Mouse (Mus musculus): ENCODE measurements around the gene Tdrd9. TPM values are rescaled to one million over a fixed set of nuclear protein-coding genes. Genes with fewer than 3 reads are reported as not detected.
"Not testable (repeated sequence)": the region's sequence is repeated elsewhere in the genome, so short reads cannot be mapped to it uniquely, and the experiment has no call there.

The Tdrd9 gene
- polyA plus RNA-seq, 1 experiment from 2014 or later: 0.17 TPM

DNA sequence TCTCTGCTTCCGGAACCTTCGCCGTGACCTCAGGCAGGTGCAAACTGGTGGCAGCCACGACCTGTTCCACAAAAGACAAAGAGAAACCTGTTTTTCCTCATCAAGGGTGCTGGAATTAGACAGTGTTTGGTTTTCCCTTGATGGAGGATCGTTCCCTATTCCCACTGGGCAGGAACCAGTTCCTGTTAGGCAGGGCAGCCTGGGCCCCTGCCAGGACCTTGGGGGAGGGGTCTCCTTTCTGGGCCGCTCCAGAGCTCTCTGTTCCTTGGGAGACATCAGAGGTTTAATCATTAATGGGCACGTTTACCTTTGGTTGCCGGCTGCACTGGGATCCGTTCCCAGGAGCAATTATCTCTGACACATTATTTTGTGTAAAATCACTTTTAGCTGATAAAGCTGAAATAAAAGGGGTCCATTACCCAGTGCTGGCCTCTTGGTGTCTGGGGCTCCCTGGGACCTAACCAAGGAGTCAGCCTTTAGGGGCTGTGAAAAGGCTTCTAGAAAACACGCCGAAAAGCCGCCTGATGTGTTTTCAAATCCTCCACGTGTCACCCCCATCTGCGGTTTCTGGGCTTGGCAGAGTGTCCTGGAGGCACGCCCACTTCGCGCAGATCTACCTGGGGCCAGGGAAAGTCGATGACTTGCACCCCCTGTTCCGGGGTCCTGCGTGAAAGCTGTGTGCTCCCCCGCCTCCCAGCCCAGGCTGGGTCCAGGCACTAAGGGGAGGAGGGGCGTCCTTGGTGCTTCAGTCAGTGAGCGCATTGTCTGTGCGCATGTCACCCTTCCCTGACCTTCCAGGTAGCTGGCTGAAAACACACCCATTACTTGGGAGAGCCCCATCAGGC is 34.4 kb upstream of the Tdrd9 start:
- WGBS: 42% methylated on average over 24 of the region's 24 CpGs
- Histone ChIP-seq H3K4me2 (ENCODE audit: low read depth, low read length) (no peak overlapping the region), H3K9ac (replicated peaks; ENCODE audit: low read depth, low read length) (no peak overlapping the region)

DNA sequence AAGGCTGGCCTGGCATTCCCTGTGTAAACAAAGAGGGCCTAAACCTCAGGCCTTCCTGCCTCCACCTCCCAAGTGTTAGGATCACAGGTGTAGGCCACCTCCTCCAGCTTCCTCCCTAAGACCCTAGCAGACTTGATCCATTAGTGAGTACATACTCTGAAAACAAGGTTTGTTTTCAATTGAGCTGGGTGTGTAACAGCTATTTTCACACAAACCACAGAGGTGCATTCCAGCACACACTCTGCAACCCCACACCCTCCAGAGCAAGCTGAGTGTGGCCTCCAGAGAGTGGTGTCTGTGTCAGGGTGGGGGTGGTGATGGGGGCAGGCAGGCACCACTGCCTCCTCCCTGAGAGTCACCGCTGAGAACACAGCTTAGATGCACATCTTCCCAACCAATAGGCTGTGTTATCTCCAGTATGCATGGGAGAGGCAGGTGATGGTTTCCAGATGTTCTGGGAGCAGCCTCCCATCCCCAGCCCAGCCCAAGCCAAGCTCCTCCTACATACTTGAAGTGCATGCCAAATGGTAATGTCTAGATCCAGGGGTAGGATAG is 32.7 kb upstream of the Tdrd9 start:
- 67% methylated on average over 1 of the region's 1 CpGs for WGBS
- Histone ChIP-seq H3K9ac (replicated peaks; ENCODE audit: low read depth, low read length) (no peak overlapping the region), H3K9me3 (ENCODE audit: control insufficient read depth, low read length) (no peaks in the 10 kb centered on the region), H3K27ac (ENCODE audit: low read depth, low read length) (no peak overlapping the region), H3K4me2 (ENCODE audit: low read depth, low read length) (no peak overlapping the region), H3K4me3 (ENCODE audit: low read depth, low read length) (no peak overlapping the region), H3K4me1 (ENCODE audit: control insufficient read depth, insufficient read depth, low read length) (0 out of 2 replicates have a peak, but pooled peaks cover 5% of the 10 kb centered on the region), H3K36me3 (ENCODE audit: control insufficient read depth, insufficient read depth, low read length) (no peaks in the 10 kb centered on the region), H3K27me3 (ENCODE audit: control insufficient read depth, insufficient read depth, low read length) (no peaks in the 10 kb centered on the region)
- ATAC-seq (ENCODE audit: low read depth): no peak

More for the DNA sequence above, 34.4 kb upstream of the Tdrd9 start:
- Histone ChIP-seq H3K27me3 (ENCODE audit: control insufficient read depth, insufficient read depth, low read length) (no peaks in the 10 kb centered on the region), H3K4me1 (ENCODE audit: control insufficient read depth, insufficient read depth, low read length) (0 out of 2 replicates have a peak, but pooled peaks cover 8% of the 10 kb centered on the region), H3K9me3 (ENCODE audit: control insufficient read depth, low read length) (no peaks in the 10 kb centered on the region), H3K27ac (ENCODE audit: low read depth, low read length) (no peak overlapping the region), H3K4me3 (ENCODE audit: low read depth, low read length) (no peak overlapping the region), H3K36me3 (ENCODE audit: control insufficient read depth, insufficient read depth, low read length) (no peaks in the 10 kb centered on the region)
- no peak for ATAC-seq (ENCODE audit: low read depth)

DNA sequence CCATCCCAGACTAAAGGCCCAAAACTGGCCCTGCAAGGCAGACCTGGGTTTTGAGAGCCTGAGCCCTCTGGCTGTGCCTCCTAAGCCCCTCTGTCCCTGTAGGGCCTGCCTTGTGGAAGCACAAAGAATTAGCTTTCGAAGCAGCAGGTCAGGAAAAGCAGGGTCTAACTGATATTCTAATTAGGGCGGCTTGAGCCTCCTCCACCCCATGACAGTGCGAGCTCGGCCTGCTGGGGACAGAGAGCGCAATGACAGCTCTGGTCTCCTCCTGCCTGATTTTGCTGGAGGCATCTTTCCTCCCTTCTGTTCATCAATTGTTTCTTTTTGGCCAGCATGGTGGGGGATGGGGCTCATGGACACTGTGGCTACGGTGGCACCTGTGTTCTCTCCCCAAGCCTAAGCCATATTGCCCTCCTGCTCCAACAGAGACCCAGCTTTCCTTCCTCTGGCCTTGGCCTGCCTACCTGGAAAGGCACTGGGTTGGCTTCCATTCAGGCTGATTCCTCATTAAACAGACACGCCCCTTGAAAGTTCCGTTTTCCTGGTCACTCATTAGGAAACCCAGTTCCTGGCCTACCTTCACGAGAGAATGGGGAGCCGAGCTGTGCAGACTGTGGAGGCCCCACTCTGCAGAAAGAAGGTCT is 27.8 kb upstream of the Tdrd9 start:
- H3K27ac ChIP-seq (ENCODE audit: low read depth, low read length): no peak overlapping the region
- H3K36me3 ChIP-seq (ENCODE audit: control insufficient read depth, insufficient read depth, low read length): no peaks in the 10 kb centered on the region
- H3K9me3 ChIP-seq (ENCODE audit: control insufficient read depth, low read length): no peaks in the 10 kb centered on the region
- H3K27me3 ChIP-seq (ENCODE audit: control insufficient read depth, insufficient read depth, low read length): no peaks in the 10 kb centered on the region
- no peaks in the 10 kb centered on the region for H3K4me1 ChIP-seq (ENCODE audit: control insufficient read depth, insufficient read depth, low read length)
- no peak overlapping the region for H3K4me2 ChIP-seq (ENCODE audit: low read depth, low read length)
- no peak overlapping the region for H3K4me3 ChIP-seq (ENCODE audit: low read depth, low read length)
- ATAC-seq (ENCODE audit: low read depth): no peak
- no peak overlapping the region for H3K9ac ChIP-seq (replicated peaks; ENCODE audit: low read depth, low read length)
- 81% methylated on average over 10 of the region's 10 CpGs for WGBS

DNA sequence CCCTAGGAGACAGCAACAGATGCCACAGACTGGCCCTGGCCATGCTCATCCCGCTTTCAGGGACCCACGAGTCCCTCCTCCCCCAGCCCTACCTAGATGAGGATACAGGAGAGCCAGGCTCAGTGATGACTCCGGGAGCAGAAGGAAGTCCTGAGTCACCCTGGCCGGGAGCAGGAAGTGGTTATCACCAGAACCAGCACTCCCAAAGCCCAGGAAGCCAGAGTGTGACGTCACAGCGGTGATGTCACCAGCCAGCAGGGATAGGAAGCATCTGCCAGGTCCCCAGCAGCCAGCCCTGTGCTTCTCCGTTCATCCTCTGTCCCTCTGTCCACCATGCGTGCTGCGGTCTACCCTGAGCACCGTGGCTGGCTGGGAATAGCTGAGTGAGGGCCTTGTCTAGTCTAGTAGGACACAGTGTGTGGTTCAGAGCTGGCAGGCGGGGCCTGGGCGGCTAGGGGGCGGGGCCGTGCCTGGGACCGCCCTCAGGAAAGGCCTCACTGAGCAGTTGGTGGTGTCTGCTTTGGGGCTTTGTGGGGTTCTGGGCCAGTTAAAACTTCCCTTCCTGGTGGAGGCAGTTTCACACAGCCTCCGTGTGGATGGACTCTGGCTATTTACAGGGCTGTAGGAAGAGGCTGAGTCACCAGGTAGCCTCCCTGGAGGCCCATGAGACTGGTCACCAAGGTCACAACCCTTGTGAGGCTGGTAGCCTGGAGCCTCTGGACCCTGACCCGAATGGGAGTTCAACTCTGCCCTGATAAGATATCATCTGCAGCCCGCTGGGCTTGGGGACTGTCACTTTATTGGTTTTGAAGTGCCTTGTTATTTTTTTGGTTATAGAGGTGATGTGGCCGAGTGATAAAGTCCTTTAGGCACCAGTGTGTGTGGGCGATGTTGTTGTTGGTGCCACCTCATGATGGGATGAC is 27.0 kb upstream of the Tdrd9 start:
- H3K36me3 ChIP-seq (ENCODE audit: control insufficient read depth, insufficient read depth, low read length); H3K27ac ChIP-seq (ENCODE audit: low read depth, low read length); H3K4me2 ChIP-seq (ENCODE audit: low read depth, low read length); H3K4me3 ChIP-seq (ENCODE audit: low read depth, low read length); H3K4me1 ChIP-seq (ENCODE audit: control insufficient read depth, insufficient read depth, low read length); H3K9ac ChIP-seq (replicated peaks; ENCODE audit: low read depth, low read length); H3K27me3 ChIP-seq (ENCODE audit: control insufficient read depth, insufficient read depth, low read length); ATAC-seq (ENCODE audit: low read depth); H3K9me3 ChIP-seq (ENCODE audit: control insufficient read depth, low read length): not testable (repeated sequence)
- 74% methylated on average over 14 of the region's 20 CpGs for WGBS

DNA sequence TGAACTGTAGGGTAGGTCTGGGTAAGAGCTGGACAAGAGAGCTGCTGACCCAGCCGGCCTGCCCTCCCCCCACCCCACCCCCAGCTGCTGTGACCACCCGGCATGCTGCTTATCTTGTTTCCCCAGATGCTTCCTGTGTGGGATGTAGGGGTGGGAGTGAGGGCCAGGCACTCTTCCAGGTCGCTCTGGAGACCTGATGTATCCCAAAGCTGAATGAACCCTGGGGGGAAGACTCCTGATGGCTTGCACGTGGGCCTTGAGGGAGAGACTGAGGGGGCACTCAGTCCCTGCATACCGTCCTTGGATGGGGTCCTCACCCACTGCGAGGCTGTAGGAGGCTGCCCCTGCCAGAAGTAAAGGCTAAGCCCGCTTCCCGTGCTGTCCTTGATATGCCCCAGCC is 26.2 kb upstream of the Tdrd9 start:
- Histone ChIP-seq H3K36me3 (ENCODE audit: control insufficient read depth, insufficient read depth, low read length) (no peaks in the 10 kb centered on the region), H3K9me3 (ENCODE audit: control insufficient read depth, low read length) (no peaks in the 10 kb centered on the region), H3K4me3 (ENCODE audit: low read depth, low read length) (no peak overlapping the region), H3K4me2 (ENCODE audit: low read depth, low read length) (no peak overlapping the region), H3K27ac (ENCODE audit: low read depth, low read length) (no peak overlapping the region), H3K9ac (replicated peaks; ENCODE audit: low read depth, low read length) (no peak overlapping the region), H3K4me1 (ENCODE audit: control insufficient read depth, insufficient read depth, low read length) (no peaks in the 10 kb centered on the region), H3K27me3 (ENCODE audit: control insufficient read depth, insufficient read depth, low read length) (no peaks in the 10 kb centered on the region)
- 73% methylated on average over 8 of the region's 8 CpGs for WGBS
- no peak for ATAC-seq (ENCODE audit: low read depth)

DNA sequence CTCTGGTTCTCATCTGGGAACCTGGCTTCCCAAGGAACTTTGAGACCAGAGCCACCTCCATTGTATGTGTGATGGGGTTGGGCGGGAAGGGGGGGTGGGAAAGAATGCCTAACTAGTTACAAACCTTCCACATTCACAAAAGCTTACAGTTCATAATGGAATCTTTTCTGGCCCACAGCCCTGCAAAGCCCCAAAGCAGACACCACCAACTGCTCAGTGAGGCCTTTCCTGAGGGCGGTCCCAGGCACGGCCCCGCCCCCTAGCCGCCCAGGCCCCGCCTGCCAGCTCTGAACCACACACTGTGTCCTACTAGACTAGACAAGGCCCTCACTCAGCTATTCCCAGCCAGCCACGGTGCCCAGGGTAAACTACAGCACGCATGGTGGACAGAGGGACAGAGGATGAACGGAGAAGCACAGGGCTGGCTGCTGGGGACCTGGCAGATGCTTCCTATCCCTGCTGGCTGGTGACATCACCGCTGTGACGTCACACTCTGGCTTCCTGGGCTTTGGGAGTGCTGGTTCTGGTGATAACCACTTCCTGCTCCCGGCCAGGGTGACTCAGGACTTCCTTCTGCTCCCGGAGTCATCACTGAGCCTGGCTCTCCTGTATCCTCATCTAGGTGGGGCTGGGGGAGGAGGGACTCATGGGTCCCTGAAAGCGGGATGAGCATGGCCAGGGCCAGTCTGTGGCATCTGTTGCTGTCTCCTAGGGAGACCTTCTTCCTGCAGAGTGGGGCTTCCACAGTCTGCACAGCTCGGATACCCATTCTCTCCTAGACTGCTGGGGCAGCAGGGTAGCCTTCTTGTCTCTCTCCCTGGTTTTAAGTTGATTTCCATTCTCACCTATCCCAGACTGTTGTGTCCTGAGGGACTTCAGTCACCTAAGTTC is 25.3 kb upstream of the Tdrd9 start:
- 0 out of 2 replicates have a peak, but pooled peaks have one; percentile 46 for ATAC-seq (ENCODE audit: low read depth)
- not testable (repeated sequence) for H3K27me3 ChIP-seq (ENCODE audit: control insufficient read depth, insufficient read depth, low read length); H3K4me2 ChIP-seq (ENCODE audit: low read depth, low read length); H3K4me1 ChIP-seq (ENCODE audit: control insufficient read depth, insufficient read depth, low read length); H3K9ac ChIP-seq (replicated peaks; ENCODE audit: low read depth, low read length); H3K9me3 ChIP-seq (ENCODE audit: control insufficient read depth, low read length); H3K36me3 ChIP-seq (ENCODE audit: control insufficient read depth, insufficient read depth, low read length); H3K27ac ChIP-seq (ENCODE audit: low read depth, low read length); H3K4me3 ChIP-seq (ENCODE audit: low read depth, low read length)
- WGBS: 74% methylated on average over 7 of the region's 15 CpGs

DNA sequence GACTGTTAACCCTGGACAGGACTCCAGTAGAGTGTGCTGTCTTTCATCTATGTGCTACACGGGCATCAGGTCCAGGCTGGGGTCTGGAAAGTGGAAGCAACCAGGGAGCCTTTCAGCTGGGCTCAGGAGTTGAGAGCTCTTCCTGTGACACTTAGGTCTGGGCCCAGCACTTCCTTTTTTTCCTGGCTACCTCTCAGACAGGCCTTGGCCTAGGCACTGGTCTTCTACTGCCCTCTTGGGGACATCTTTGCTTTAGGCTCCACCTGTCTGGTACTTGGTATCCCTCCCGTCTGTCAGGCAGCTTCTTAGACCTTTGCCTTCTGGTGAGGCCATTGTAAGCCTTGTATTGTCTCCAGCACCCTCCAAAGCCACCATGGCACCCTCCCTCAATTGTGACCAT is 24.6 kb upstream of the Tdrd9 start:
- Histone ChIP-seq H3K9ac (replicated peaks; ENCODE audit: low read depth, low read length) (no peak overlapping the region), H3K4me1 (ENCODE audit: control insufficient read depth, insufficient read depth, low read length) (no peaks in the 10 kb centered on the region), H3K36me3 (ENCODE audit: control insufficient read depth, insufficient read depth, low read length) (no peaks in the 10 kb centered on the region), H3K27me3 (ENCODE audit: control insufficient read depth, insufficient read depth, low read length) (no peaks in the 10 kb centered on the region), H3K27ac (ENCODE audit: low read depth, low read length) (no peak overlapping the region), H3K9me3 (ENCODE audit: control insufficient read depth, low read length) (no peaks in the 10 kb centered on the region), H3K4me3 (ENCODE audit: low read depth, low read length) (no peak overlapping the region), H3K4me2 (ENCODE audit: low read depth, low read length) (no peak overlapping the region)
- no peak for ATAC-seq (ENCODE audit: low read depth)
- 37% methylated on average over 2 of the region's 2 CpGs for WGBS

DNA sequence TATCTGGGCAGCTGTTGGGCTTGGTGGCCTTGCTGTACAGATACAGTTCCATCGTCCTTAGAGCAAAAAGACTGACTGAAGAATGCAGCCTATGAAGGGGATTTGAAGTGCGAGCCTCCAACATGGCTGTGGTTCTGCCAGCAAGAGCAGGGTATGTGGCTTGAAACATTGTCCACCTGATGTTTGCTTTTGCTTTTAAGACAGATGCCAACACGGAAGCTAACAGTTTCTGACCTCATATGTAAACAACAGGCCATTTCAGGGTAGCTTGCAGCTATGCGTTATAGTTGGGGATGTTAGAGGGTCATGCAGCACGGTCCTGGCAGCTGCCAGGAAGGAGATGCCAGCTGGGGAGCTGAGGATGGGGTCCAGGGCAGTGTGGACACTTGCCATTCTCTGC is 20.9 kb upstream of the Tdrd9 start:
- H3K4me3 ChIP-seq (ENCODE audit: low read depth, low read length): no peak overlapping the region
- ATAC-seq (ENCODE audit: low read depth): no peak
- WGBS: 82% methylated on average over 5 of the region's 5 CpGs
- H3K36me3 ChIP-seq (ENCODE audit: control insufficient read depth, insufficient read depth, low read length): no peaks in the 10 kb centered on the region
- no peaks in the 10 kb centered on the region for H3K27me3 ChIP-seq (ENCODE audit: control insufficient read depth, insufficient read depth, low read length)
- H3K9me3 ChIP-seq (ENCODE audit: control insufficient read depth, low read length): no peaks in the 10 kb centered on the region
- H3K4me1 ChIP-seq (ENCODE audit: control insufficient read depth, insufficient read depth, low read length): no peaks in the 10 kb centered on the region
- H3K27ac ChIP-seq (ENCODE audit: low read depth, low read length): no peak overlapping the region
- H3K4me2 ChIP-seq (ENCODE audit: low read depth, low read length): no peak overlapping the region
- no peak overlapping the region for H3K9ac ChIP-seq (replicated peaks; ENCODE audit: low read depth, low read length)
